Mouse (Mus musculus): ENCODE measurements around the gene Nrbp1. TPM values are rescaled to one million over a fixed set of nuclear protein-coding genes. Genes with fewer than 3 reads are reported as not detected.
A peak's percentile ranks its signal among the peaks of the same experiment; 100 is the strongest.

Gene Nrbp1
- total and polyA plus RNA-seq, 3 experiments: 17.3 to 77.1 (median 38.2) TPM

DNA sequence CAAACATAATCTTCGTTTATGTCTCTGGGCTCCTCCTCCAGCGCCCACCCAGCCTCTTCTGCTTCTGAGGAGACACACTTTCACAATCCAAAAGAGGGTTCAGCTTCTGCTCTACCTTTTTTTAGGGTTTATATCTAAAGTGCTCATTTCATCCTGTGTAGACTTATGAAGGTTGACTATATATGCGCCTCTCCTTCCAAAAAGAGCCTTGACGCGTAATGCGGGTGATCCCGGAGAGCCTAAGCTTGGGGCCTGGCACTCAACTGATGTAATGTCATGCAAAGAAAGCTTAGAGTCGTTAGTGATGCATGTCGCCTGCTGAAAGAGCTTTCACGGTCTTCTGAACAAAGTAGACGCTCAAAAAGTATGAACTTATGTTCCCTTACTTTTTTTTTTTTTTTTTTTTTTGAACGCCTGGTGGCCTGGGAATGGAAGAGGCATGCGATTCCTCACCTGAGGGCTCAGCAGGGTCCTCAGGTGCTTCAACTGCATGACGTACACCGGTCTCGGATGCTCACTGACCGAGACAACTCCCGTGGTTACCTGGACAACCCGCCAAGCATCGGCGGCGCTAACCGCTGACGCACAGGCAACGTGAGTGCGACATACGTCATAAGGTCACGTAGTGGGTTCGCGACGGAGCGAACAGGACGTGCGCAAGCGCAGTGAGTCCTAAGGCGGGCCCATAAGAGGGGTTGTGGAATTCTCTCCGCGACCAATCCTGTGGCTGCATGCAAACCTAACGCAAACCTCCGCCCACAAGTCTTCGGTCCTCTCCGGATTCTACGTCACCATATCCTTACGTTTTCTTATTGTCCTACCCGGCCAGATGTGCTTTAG lies 50.1 kb downstream of the Nrbp1 start, which contains the start of gene Ift172:
Gene Ift172 (minus strand): TSS at position 596 of the 840 bp plus-strand sequence.
- DNase-seq (ENCODE audit: low spot score) (peak; percentile 94), ATAC-seq (ENCODE audit: extremely low read depth, insufficient number of reproducible peaks, low FRiP score, poor library complexity, severe bottlenecking) (peak; percentile 97)
- Histone ChIP-seq H3K4me3 (ENCODE audit: low read depth, low read length) (peak within 1 kb of the TSS; percentile 76), H3K27me3 (ENCODE audit: insufficient read depth, low read length) (peaks cover 11% of the 10 kb centered on the region), H3K4me1 (ENCODE audit: insufficient read depth, low read depth, low read length) (peaks cover 21% of the 10 kb centered on the region), H3K9me3 (replicated peaks) (no peaks in the 10 kb centered on the region), H3K36me3 (replicated peaks) (peaks cover 15% of the 10 kb centered on the region)
- TF ChIP-seq GATA1 (IDR thresholded peaks at IDR 0.05; ENCODE audit: borderline replicate concordance, low read length) (no peak), POLR2AphosphoS5 (IDR thresholded peaks at IDR 0.05; ENCODE audit: insufficient replicate concordance, low read depth, low read length) (no peak), GATA2 (IDR thresholded peaks at IDR 0.05; ENCODE audit: borderline replicate concordance, low read depth, low read length) (no peak), TAL1 (conservative IDR thresholded peaks at IDR 0.05; ENCODE audit: low read depth, low read length) (no peak), CTCF (IDR thresholded peaks at IDR 0.05; ENCODE audit: low read depth, low read length) (no peak)

DNA sequence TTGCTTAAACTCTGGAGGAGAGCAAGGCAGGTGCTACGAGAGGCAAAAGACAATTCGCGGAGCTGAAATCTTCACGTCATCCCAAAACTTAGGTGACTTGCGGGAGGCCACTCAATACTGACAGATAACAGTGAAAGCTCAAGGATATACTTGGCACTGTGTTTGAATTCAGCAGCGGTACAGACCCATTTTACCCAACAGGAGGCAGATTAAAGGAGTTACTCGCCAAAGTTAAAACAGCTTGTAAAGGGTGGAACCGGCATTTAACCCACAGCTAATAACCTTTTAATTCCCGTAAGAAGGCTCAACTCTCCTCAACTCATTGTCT lies 50.7 kb downstream of the Nrbp1 start:
- TF ChIP-seq CTCF (IDR thresholded peaks at IDR 0.05; ENCODE audit: low read depth, low read length) (no peak), GATA2 (IDR thresholded peaks at IDR 0.05; ENCODE audit: borderline replicate concordance, low read depth, low read length) (no peak), POLR2AphosphoS5 (IDR thresholded peaks at IDR 0.05; ENCODE audit: insufficient replicate concordance, low read depth, low read length) (no peak), GATA1 (IDR thresholded peaks at IDR 0.05; ENCODE audit: borderline replicate concordance, low read length) (no peak), TAL1 (conservative IDR thresholded peaks at IDR 0.05; ENCODE audit: low read depth, low read length) (no peak)
- Histone ChIP-seq H3K4me1 (ENCODE audit: insufficient read depth, low read depth, low read length) (peaks cover 21% of the 10 kb centered on the region), H3K36me3 (replicated peaks) (peaks cover 9% of the 10 kb centered on the region), H3K4me3 (ENCODE audit: low read depth, low read length) (peak overlapping the region; percentile 76), H3K9me3 (replicated peaks) (no peaks in the 10 kb centered on the region), H3K27me3 (ENCODE audit: insufficient read depth, low read length) (peaks cover 14% of the 10 kb centered on the region)
- no peak for DNase-seq (ENCODE audit: low spot score)
- no peak for ATAC-seq (ENCODE audit: extremely low read depth, insufficient number of reproducible peaks, low FRiP score, poor library complexity, severe bottlenecking)

- DNase-seq (ENCODE audit: low spot score) (no peak), ATAC-seq (ENCODE audit: extremely low read depth, insufficient number of reproducible peaks, low FRiP score, poor library complexity, severe bottlenecking) (no peak)
- no peaks in the 10 kb centered on the region for H3K36me3 ChIP-seq (replicated peaks)
- no peak for TF ChIP-seq GATA1 (IDR thresholded peaks at IDR 0.05; ENCODE audit: borderline replicate concordance, low read length)
- no peak for TF ChIP-seq POLR2AphosphoS5 (IDR thresholded peaks at IDR 0.05; ENCODE audit: insufficient replicate concordance, low read depth, low read length)
- no peak for TF ChIP-seq TAL1 (conservative IDR thresholded peaks at IDR 0.05; ENCODE audit: low read depth, low read length)
- TF ChIP-seq CTCF (IDR thresholded peaks at IDR 0.05; ENCODE audit: low read depth, low read length): no peak
- TF ChIP-seq GATA2 (IDR thresholded peaks at IDR 0.05; ENCODE audit: borderline replicate concordance, low read depth, low read length): no peak
- no peak overlapping the region for H3K4me3 ChIP-seq (ENCODE audit: low read depth, low read length)
- H3K27me3 ChIP-seq (ENCODE audit: insufficient read depth, low read length): peaks cover 28% of the 10 kb centered on the region
- H3K9me3 ChIP-seq (replicated peaks): no peaks in the 10 kb centered on the region
- peaks cover 14% of the 10 kb centered on the region for H3K4me1 ChIP-seq (ENCODE audit: insufficient read depth, low read depth, low read length)
Observed at GRCm38 (mm10) chr5:31294964-31295605, 54.4 kb downstream of the Nrbp1 start.

DNA sequence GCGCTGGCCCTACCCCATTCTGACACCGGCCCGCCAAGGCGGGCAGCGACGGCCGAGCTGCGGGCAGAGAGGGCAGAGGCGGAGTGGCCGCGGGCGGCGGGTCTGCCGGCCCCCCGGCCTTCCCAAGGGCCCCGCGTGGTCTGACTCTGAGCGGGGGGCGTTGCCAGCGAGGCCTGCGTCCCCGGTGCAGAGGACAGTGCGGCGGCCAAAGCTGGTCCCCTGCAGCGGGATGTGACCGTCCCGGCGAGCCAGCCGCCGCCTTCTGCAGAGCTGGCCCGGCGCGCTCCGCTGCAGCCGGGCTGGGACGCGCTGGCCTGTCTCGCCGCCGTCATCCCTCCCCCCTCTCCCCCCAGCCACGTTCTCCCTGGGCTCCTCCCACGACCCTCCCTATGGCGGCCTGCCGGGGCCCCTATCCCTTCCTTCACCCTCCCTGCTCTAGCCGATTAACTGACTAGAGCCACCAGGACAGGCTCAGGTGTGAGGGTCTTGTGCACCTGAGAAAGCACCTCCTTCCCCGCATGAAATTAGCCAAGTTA lies 55.0 kb downstream of the Nrbp1 start, which contains the start of gene Fndc4:
Gene Fndc4 (minus strand): TSS at position 475 of the 536 bp plus-strand sequence.
- H3K9me3 ChIP-seq (replicated peaks): no peaks in the 10 kb centered on the region
- H3K4me3 ChIP-seq (ENCODE audit: low read depth, low read length): no peak within 1 kb of the TSS
- ATAC-seq (ENCODE audit: extremely low read depth, insufficient number of reproducible peaks, low FRiP score, poor library complexity, severe bottlenecking) (no peak), DNase-seq (ENCODE audit: low spot score) (no peak)
- TF ChIP-seq CTCF (IDR thresholded peaks at IDR 0.05; ENCODE audit: low read depth, low read length): no peak
- no peak for TF ChIP-seq GATA2 (IDR thresholded peaks at IDR 0.05; ENCODE audit: borderline replicate concordance, low read depth, low read length)
- TF ChIP-seq POLR2AphosphoS5 (IDR thresholded peaks at IDR 0.05; ENCODE audit: insufficient replicate concordance, low read depth, low read length): no peak
- TF ChIP-seq GATA1 (IDR thresholded peaks at IDR 0.05; ENCODE audit: borderline replicate concordance, low read length): no peak
- TF ChIP-seq TAL1 (conservative IDR thresholded peaks at IDR 0.05; ENCODE audit: low read depth, low read length): no peak
- H3K27me3 ChIP-seq (ENCODE audit: insufficient read depth, low read length): peaks cover 30% of the 10 kb centered on the region
- H3K4me1 ChIP-seq (ENCODE audit: insufficient read depth, low read depth, low read length): peaks cover 9% of the 10 kb centered on the region
- H3K36me3 ChIP-seq (replicated peaks): no peaks in the 10 kb centered on the region

- no peaks in the 10 kb centered on the region; the same call in 1 of the 2 replicates for H3K4me1 ChIP-seq (ENCODE audit: insufficient read depth, low read depth, low read length)
- TF ChIP-seq GATA1 (IDR thresholded peaks at IDR 0.05; ENCODE audit: borderline replicate concordance, low read length) (no peak), POLR2AphosphoS5 (IDR thresholded peaks at IDR 0.05; ENCODE audit: insufficient replicate concordance, low read depth, low read length) (no peak), CTCF (IDR thresholded peaks at IDR 0.05; ENCODE audit: low read depth, low read length) (no peak), TAL1 (conservative IDR thresholded peaks at IDR 0.05; ENCODE audit: low read depth, low read length) (no peak)
- no peak within 1 kb of the TSS for H3K4me3 ChIP-seq (ENCODE audit: low read depth, low read length)
- DNase-seq (ENCODE audit: low spot score) (no peak), ATAC-seq (ENCODE audit: extremely low read depth, insufficient number of reproducible peaks, low FRiP score, poor library complexity, severe bottlenecking) (no peak)
- peaks cover 38% of the 10 kb centered on the region for H3K27me3 ChIP-seq (ENCODE audit: insufficient read depth, low read length)
- no peaks in the 10 kb centered on the region for H3K9me3 ChIP-seq (replicated peaks)
- H3K36me3 ChIP-seq (replicated peaks): no peaks in the 10 kb centered on the region
Observed at GRCm38 (mm10) chr5:31297047-31297757, 56.5 kb downstream of the Nrbp1 start, which contains the start of gene Gckr. TSS of gene Gckr (plus strand) at chr5:31297443.
